Mouse (Mus musculus) frontal cortex, postnatal 14 days (tissue): ENCODE measurements around the gene Marveld2.

Experiments used
- DNase-seq, 2 experiments: peaks; one replicate each; pipeline ENCODE4 v3.0.0; 2022; ENCODE audit warnings: low spot score in 2 of 2

The Marveld2 gene

GRCm38 (mm10) chr13:100616181-100617087 lies at the start of gene Marveld2:
Gene Marveld2, minus strand, starts transcription at chr13:100616971.
- peak in 1 of 2 experiments; percentile 13 for DNase-seq

GRCm38 (mm10) chr13:100659864-100660456 lies 43.2 kb upstream of the Marveld2 start:
- peak in 1 of 2 experiments; percentile 10 for DNase-seq

- no peak for DNase-seq
These were observed 41.3 kb upstream of the Marveld2 start for GRCm38 (mm10) chr13:100658091-100658490.

- DNase-seq: no peak
These were observed 34.8 kb upstream of the Marveld2 start, which contains the start of gene Taf9 for GRCm38 (mm10) chr13:100651439-100652186. Gene Taf9, plus strand, starts transcription at chr13:100651579.

- DNase-seq: peak; percentile 87 to 90
These were observed 34.0 kb upstream of the Marveld2 start, which contains the start of the genes Ak6 and Rad17 for GRCm38 (mm10) chr13:100650550-100651438. Gene Ak6, plus strand, starts transcription at chr13:100650979. Gene Rad17, minus strand, starts transcription at chr13:100651051.

- no peak for DNase-seq
These were observed 31.5 kb upstream of the Marveld2 start for GRCm38 (mm10) chr13:100648223-100648622.

GRCm38 (mm10) chr13:100642471-100643209 lies 25.9 kb upstream of the Marveld2 start:
- DNase-seq: no peak

- DNase-seq: no peak
These were observed 17.4 kb upstream of the Marveld2 start for GRCm38 (mm10) chr13:100634106-100634691.

GRCm38 (mm10) chr13:100622241-100622640 lies 5.5 kb upstream of the Marveld2 start:
- no peak for DNase-seq

GRCm38 (mm10) chr13:100617583-100617982 lies 812 bp upstream of the Marveld2 start:
- no peak for DNase-seq

- no peak for DNase-seq
These were observed 3.9 kb downstream of the Marveld2 start for GRCm38 (mm10) chr13:100612903-100613302.

- no peak for DNase-seq
These were observed 4.5 kb downstream of the Marveld2 start for GRCm38 (mm10) chr13:100612251-100612650.

- DNase-seq: no peak
These were observed 5.5 kb downstream of the Marveld2 start for GRCm38 (mm10) chr13:100611266-100611665.

- DNase-seq: no peak
These were observed 9.0 kb downstream of the Marveld2 start for GRCm38 (mm10) chr13:100607756-100608155.

- DNase-seq: no peak
These were observed 10.9 kb downstream of the Marveld2 start for GRCm38 (mm10) chr13:100605845-100606244.

- DNase-seq: no peak
These were observed 13.1 kb downstream of the Marveld2 start for GRCm38 (mm10) chr13:100603738-100604095.

GRCm38 (mm10) chr13:100603031-100603737 lies 13.6 kb downstream of the Marveld2 start:
- DNase-seq: no peak

GRCm38 (mm10) chr13:100602239-100602902 lies 14.4 kb downstream of the Marveld2 start:
- DNase-seq: no peak

- DNase-seq: no peak
These were observed 15.7 kb downstream of the Marveld2 start for GRCm38 (mm10) chr13:100601034-100601433.
